Mouse (Mus musculus) mouse embryonic stem cell (cell line): ENCODE results near the gene Cep164.

Source experiments
- in situ Hi-C, 2 experiments: fragments of 300-500 bp; cut with MboI; formaldehyde crosslinking; loops; 1 replicate in 1 of 2; 3 replicates in 1 of 2; pipeline ENCODE4 v1.14.3; 2019 to 2020; ENCODE audit warnings: low sequenced_read_pairs in 2 of 2, low pct_unique_long_range_greater_than_20kb in 1 of 2, mixed read lengths in 1 of 2; ENCODE audit not compliant: unreplicated experiment in 1 of 2

Gene Cep164

GRCm38 (mm10) chr9:45739702-45740583 is 88.5 kb downstream of the Cep164 start:
- in situ Hi-C loops, result no loop called here

GRCm38 (mm10) chr9:45739001-45739701 is 89.3 kb downstream of the Cep164 start:
- in situ Hi-C loops, result no loop called here

GRCm38 (mm10) chr9:45733246-45733645 is 95.2 kb downstream of the Cep164 start:
- in situ Hi-C loops, result no loop called here

- in situ Hi-C loops, result no loop called here
Measured at GRCm38 (mm10) chr9:45731851-45732250, 96.6 kb downstream of the Cep164 start.

GRCm38 (mm10) chr9:45719997-45720396 is 108.5 kb downstream of the Cep164 start:
- in situ Hi-C loops, result no loop called here
